Mouse (Mus musculus) cerebellum, adult 11-12 months (tissue): ENCODE data around the gene Nudt14.

ENCODE experiments used
- DNase-seq: peaks from one replicate; pipeline ENCODE4 v3.0.0; 2022

The Nudt14 gene

GRCm38 (mm10) chr12:112947307-112947706, 5.4 kb upstream of the Nudt14 start:
- DNase-seq = no peak

- DNase-seq = no peak
These were observed 1.7 kb upstream of the Nudt14 start for GRCm38 (mm10) chr12:112943669-112944068.

GRCm38 (mm10) chr12:112941156-112941775, 658 bp downstream of the Nudt14 start:
- DNase-seq = peak; percentile 76

GRCm38 (mm10) chr12:112940710-112941109, 1.2 kb downstream of the Nudt14 start:
- no peak for DNase-seq

DNA sequence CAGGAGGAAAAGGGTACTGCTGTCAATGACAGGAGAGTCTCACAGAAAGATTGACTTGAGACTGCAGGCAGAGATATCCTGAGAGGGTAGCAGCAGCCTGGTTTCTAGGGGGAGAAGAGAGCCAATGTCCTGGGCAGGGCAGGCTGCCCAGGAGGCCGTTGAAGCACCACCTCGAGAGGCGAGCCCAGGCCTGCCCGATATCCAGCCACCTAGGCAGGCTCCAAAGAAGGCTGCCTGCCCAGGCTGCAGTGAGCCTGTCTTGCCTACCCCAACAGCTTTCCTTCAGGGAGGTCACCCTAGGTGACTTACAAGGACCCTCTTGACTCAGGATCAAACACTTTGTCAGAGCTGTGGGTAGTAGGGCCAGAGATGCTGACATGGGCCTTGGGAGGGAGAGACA, 1.7 kb downstream of the Nudt14 start:
- no peak for DNase-seq

DNA sequence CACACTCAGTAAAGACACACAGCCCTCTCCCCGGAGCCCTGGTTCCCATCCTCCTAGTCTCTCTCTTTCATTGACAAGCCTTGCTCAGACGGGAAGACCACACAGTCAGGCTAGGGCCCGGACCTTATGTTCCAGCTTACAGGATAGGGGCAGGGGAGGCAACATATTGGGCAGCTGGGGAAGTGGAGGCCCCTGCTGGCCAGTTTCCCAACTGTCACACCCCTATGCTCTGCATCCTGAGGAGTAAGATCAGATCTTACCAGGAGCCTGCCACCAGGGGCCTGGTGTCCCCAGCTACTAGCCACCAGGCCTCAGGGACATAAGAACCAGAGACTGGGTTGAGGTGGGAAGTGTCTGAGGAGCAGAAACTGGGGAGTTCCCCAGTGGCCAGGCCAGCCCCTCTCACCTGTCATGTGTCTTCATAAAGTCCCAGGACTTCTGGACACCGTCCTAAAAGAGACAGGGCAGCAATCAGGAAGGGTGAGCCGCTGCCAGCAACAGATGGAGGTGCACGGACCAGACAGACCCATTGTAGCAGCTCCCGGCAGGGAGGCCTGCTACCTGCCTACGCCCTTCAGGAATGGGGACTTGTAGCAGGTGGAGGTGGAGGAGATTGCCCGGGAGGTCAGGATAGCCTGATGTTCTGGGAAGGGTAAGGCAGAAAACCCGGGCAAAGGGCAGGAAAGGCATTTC, 2.9 kb downstream of the Nudt14 start:
- DNase-seq = peak; percentile 85

DNA sequence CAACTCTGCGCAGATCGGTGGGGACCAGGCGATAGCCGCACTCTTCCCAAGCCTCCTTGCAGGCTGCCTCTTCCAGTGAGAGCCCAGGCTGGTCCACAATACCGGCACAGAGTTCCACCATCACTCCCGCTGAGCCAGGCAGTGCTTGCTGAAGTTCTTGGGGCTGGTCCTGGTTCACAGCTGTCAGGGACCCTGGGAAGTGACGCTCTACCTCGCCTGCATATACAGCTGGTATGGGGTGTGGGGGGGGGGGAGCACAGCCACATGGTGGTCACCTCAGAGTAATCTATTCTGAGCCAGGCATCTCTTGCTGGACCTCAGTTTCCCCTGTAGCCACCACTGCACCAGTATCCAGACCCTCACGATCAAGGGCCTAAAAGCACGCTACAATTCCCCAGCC, 3.6 kb downstream of the Nudt14 start:
- no peak for DNase-seq

DNA sequence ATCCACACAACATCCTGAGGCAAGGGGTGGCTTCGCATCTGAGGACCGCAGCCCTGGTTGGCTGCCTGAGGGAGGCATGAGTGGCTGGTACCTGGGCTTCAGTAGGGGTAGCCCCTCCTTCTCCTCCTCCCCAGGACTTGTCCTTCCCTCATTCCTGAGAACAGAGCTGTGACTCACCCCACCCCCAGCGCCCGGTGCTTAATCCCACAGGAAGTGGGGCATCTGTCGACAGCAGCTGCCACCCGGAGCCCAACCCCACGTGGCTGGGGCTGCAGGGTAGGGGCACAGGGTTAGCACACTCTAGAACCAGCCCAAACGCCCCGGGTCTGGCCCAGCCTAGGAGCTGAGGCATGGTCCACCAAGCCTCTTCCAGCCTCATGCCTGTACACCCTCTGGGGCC, 4.0 kb downstream of the Nudt14 start:
- no peak for DNase-seq

DNA sequence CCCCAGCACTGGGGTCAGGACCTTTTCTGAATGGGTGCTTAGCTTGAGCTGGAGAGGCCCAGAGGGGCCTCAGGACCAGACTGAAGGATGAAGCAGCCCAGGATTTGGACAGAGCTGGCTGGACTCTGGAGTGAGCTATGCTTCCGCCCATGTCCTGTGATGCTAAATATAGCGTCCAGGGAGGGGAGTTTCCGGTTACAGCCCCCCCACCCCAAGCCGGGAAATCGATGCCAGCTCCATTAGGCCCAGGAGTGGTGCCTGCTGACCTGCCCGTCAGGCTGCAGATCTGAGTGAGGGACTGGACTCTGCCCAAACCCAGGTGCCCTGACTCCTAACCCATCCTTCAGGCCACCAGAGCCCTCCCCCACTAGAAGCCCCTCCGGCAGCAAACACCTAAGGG, 9.3 kb downstream of the Nudt14 start:
- no peak for DNase-seq

DNA sequence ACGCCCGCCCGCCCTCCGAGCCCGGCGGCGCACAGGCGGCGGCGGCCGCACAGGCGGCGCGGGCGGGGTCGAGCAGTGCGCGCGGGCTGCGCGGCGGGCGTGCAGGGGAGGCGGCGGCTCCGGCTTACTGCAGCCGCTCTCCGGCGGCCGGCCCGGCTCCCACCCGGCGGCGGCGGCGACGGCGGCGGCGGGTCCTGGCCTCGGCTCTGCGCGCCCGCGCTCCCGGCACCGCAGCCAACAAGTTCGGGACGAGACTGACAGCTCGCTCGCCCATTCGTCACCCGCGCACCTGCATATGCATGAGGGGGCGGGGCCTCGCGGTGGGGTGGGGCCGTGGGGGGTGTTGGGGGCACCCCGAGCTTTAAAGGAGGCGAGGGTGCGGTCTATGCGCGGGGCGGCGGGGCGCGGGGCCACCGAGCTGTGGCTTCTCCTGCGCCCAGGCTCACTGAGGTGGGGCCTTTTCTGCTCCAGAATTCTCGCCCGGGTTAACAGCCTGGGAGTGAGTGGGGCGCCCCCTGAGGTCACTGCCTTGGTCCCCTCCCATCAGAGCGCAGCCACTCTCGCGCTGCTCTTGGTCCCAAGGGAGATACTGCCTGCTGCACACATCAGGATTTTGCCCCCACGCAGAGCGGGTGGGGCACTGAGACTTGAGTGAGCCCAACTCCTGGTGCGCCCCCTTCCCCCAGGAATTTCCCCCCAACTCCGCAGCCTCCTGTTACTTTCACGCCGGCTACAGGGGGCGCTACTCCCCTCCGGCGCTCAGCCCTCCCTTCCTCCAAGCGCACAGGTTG, 12.2 kb downstream of the Nudt14 start, which contains the start of gene Jag2:
TSS of gene Jag2 (minus strand) at position 215 of the 791 bp plus-strand sequence.
- peak; percentile 63 for DNase-seq

DNA sequence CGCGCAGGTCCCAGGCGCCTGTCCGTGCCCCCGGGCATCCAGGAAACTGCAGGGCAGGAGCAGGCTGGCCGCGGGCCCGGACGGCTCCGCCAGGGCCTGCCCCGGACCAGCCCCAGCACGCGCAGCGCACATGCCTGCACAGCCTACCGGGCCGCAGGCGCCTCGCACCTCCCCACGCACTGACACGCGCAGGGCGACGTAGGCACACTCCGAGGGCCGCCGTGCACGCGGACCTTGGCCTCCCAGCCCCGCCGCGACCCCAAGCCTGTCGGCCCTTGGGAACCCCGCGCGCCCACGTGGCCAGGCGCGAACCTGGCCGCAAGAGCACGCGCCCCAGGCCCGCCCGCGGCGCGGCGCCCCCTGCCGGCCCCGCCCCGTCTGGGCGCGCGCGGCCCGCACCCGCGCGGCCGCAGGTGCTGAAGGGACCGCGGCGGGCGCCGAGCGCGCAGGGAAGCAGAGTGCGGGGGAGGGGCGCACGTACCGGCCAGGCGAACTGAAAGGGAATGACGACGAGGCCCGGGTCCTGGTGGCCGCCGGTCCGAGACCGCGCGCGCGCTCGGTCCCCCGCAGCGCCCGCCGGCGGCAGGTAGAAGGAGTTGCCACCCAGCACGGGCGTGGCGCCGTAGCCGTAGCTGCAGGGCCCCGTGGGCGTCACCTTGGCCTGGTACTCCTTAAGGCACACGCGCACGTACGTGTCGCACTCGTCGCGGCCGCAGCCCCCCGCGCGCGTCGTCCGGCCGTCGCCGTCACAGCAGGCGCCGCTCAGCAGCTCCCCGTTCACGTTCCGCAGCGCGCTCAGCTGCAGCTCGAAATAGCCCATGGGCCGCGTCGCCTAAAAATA, 13.3 kb downstream of the Nudt14 start:
- DNase-seq = peak; percentile 45

DNA sequence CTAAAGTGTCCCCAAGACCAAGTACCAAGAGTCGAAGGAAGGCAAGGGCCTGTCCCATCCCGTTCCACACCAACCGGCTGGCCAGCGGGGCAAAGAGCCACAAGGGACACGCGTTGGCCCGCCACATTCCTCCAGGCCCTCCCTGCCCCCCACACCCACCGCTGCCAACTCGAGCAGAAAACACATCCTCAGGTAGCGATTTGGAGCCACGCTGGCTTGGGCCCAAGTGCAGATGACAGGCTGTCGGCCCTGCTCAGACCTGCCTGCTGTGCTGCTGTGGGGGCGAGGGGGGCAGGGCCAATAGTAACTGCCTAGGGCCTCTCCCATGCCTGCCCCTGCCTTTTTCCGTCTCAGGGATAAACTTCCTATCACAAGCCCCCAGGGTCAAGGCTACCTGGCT, 14.7 kb downstream of the Nudt14 start:
- DNase-seq = no peak

GRCm38 (mm10) chr12:112925950-112926349, 16.0 kb downstream of the Nudt14 start:
- no peak for DNase-seq

- DNase-seq = no peak
These were observed 19.4 kb downstream of the Nudt14 start for GRCm38 (mm10) chr12:112922541-112922940.

DNA sequence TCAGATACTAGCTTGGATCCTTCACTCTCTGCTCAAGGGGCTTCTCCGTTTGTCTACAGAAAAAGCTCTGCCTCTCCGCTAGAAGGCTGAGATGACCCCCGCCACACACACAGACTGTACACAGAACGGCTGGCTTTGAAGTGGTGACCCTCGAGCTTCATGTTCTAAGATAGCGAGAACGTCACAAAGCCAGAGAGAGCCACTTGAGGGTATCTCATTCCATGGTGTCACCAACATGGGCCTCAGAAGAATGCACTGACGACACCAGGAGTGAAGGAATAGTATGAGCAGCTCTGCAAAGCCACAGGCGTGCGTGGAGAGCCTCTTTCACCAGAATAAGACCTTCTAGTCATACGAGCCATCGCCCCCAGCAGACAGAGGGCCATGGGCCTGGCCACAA, 20.4 kb downstream of the Nudt14 start:
- DNase-seq = no peak

- no peak for DNase-seq
These were observed 24.0 kb downstream of the Nudt14 start for GRCm38 (mm10) chr12:112917906-112918305.

- DNase-seq = no peak
These were observed 24.4 kb downstream of the Nudt14 start for GRCm38 (mm10) chr12:112917486-112917885.

- DNase-seq = no peak
These were observed 25.1 kb downstream of the Nudt14 start for GRCm38 (mm10) chr12:112916698-112917400.

GRCm38 (mm10) chr12:112915587-112915986, 26.3 kb downstream of the Nudt14 start:
- no peak for DNase-seq

DNA sequence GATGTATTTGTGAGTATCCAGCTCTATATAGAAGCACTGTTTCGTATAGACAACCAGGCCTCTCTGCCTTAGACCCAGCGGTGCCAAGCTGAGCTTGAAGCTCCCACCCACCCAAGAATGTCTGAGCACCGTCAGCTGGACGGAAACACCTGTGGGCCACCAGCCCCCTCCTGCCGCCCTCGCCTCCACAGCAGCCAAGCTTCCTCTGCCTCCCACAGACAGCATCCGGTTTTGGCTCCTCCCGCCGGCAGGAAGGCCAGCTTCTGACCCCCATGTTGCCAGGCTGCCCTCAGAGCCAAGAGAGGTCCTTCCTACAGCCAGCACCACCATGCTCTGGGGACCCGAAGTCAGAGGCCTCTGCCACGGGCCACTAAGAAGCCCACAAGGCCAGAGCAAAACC, 27.4 kb downstream of the Nudt14 start:
- no peak for DNase-seq

DNA sequence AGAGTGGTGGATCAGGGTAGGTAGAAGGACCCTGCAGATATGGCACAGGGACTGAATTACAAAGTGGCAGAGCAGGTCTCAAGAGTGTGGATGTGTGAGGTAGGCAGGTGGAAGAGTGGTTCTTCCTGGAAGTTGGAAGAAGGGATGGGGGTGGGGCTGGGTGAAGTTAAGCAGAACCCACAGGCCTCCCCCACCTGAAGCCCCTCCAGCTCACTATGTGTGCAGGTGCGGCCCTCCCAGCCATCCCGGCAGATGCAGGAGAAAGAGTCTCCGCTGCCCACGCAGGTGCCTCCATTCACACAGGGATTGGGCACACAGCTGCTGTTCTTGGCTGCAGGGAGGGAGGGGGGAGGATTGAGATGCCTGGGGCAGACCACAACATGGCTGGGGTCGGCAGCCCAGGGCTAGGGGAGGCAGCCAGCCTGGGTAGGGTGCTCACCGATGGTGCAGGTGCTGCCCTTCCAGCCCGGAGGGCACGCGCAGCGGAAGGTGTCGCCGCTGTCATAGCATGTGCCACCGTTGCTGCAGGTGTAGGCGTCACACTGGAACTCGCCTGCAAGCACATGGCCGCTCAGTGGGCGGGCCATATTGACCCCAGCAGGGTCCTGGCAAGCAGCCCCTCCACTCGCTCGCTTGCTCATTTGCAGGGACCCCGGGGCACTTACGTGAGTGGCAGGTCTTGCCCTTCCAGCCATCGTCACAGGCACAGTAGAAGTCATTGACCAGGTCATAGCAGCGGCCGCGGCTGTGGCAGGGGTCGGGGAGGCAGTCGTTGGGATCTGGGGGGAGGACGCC, 28.8 kb downstream of the Nudt14 start:
- peak; percentile 59 for DNase-seq
